Mouse (Mus musculus) myocyte (in vitro differentiated cells): ENCODE results near the gene Trpv4. TPM values are rescaled to one million over a fixed set of nuclear protein-coding genes. Genes with fewer than 3 reads are reported as not detected.

ENCODE experiments used
- H3K27me3 ChIP-seq: one replicate; pipeline ENCODE4 v1.6.1; 2011; ENCODE audit not compliant: control insufficient read depth, insufficient read depth, insufficient read length
- H3K36me3 ChIP-seq: one replicate; pipeline ENCODE4 v1.6.1; 2011; ENCODE audit not compliant: control insufficient read depth, insufficient read depth
- H3K4me2 ChIP-seq: one replicate; pipeline ENCODE4 v1.6.1; 2011; ENCODE audit warnings: low read depth, control low read depth
- H3K4me3 ChIP-seq: one replicate; pipeline ENCODE4 v1.5.1; 2011; ENCODE audit warnings: mild to moderate bottlenecking, control low read depth, moderate library complexity
- H3K79me2 ChIP-seq: one replicate; pipeline ENCODE4 v1.6.1; 2011; ENCODE audit not compliant: control insufficient read depth, insufficient read depth
- H3ac ChIP-seq: one replicate; pipeline ENCODE4 v1.6.1; 2011; ENCODE audit not compliant: control insufficient read depth, insufficient read length
- CEBPB ChIP-seq: IDR thresholded peaks from 2 replicates; pipeline ENCODE4 v1.6.1; 2011; ENCODE audit warnings: mild to moderate bottlenecking, moderate library complexity; ENCODE audit not compliant: poor library complexity, insufficient read depth, severe bottlenecking
- E2F4 ChIP-seq: IDR thresholded peaks from one replicate; pipeline ENCODE4 v1.6.1; 2011; ENCODE audit warnings: mild to moderate bottlenecking, control low read depth, moderate library complexity; ENCODE audit not compliant: insufficient read depth
- MAX ChIP-seq: IDR thresholded peaks from one replicate; pipeline ENCODE4 v1.6.1; 2011; ENCODE audit warnings: low read depth, mild to moderate bottlenecking, control low read depth
- MYOD1 ChIP-seq, 3 experiments: IDR thresholded peaks; one replicate each; pipeline ENCODE4 v1.6.1; 2011; ENCODE audit warnings: control low read depth in 2 of 3, low read depth in 2 of 3, mild to moderate bottlenecking in 2 of 3, moderate library complexity in 1 of 3; ENCODE audit not compliant: insufficient read length in 2 of 3, control insufficient read depth in 1 of 3
- MYOG ChIP-seq, 3 experiments: IDR thresholded peaks; one replicate each; pipeline ENCODE4 v1.6.1; 2011; ENCODE audit warnings: control low read depth in 2 of 3, low read depth in 2 of 3, mild to moderate bottlenecking in 2 of 3; ENCODE audit not compliant: insufficient read length in 2 of 3, control insufficient read depth in 1 of 3, insufficient read depth in 1 of 3
- POLR2A ChIP-seq: IDR thresholded peaks from one replicate; pipeline ENCODE4 v1.6.1; 2011; ENCODE audit warnings: low read depth, mild to moderate bottlenecking, control low read depth, moderate library complexity; ENCODE audit not compliant: insufficient read length
- POLR2AphosphoS2 ChIP-seq: IDR thresholded peaks from one replicate; pipeline ENCODE4 v1.6.1; 2011; ENCODE audit warnings: low read depth, control low read depth; ENCODE audit not compliant: insufficient read length
- REST ChIP-seq: IDR thresholded peaks from one replicate; pipeline ENCODE4 v1.6.1; 2011; ENCODE audit warnings: mild to moderate bottlenecking, control low read depth, moderate library complexity; ENCODE audit not compliant: insufficient read depth, insufficient read length
- SRF ChIP-seq: IDR thresholded peaks from one replicate; pipeline ENCODE4 v1.6.1; 2011; ENCODE audit warnings: low read depth; ENCODE audit not compliant: control insufficient read depth, insufficient read length
- TCF12 ChIP-seq: IDR thresholded peaks from one replicate; pipeline ENCODE4 v1.6.1; 2011; ENCODE audit warnings: mild to moderate bottlenecking, control low read depth; ENCODE audit not compliant: poor library complexity, insufficient read depth, severe bottlenecking
- TCF3 ChIP-seq: IDR thresholded peaks from one replicate; pipeline ENCODE4 v1.6.1; 2011; ENCODE audit warnings: low read depth, control low read depth; ENCODE audit not compliant: insufficient read length
- USF1 ChIP-seq: IDR thresholded peaks from one replicate; pipeline ENCODE4 v1.6.1; 2011; ENCODE audit warnings: low read depth, mild to moderate bottlenecking, control low read depth, moderate library complexity
- polyA plus RNA-seq: library from polyadenylated mRNA; unstranded; fragments of >200 nt; fragmentation: generic; extraction: Trizol; gene quantifications from one replicate; pipeline ENCODE4 v1.2.1, GENCODE M21; 2012; ENCODE audit warnings: missing spikeins

Trpv4 gene
- polyA plus RNA-seq, 1 experiment: 0.12 TPM

- H3K27me3 ChIP-seq: no peaks in the 10 kb centered on the region
- no peak overlapping the region for H3K4me2 ChIP-seq
- H3K79me2 ChIP-seq: no peaks in the 10 kb centered on the region
- TF ChIP-seq POLR2AphosphoS2: no peak
- no peak for TF ChIP-seq POLR2A
- no peak for TF ChIP-seq SRF
- TF ChIP-seq TCF3: no peak
- no peak for TF ChIP-seq E2F4
- no peak for TF ChIP-seq MYOD1 (IDR thresholded peaks at IDR 0.05; ENCODE audit: control insufficient read depth in 1 of 3, insufficient read length in 2 of 3, low read depth in 2 of 3)
- TF ChIP-seq USF1: no peak
- TF ChIP-seq REST: no peak
- TF ChIP-seq MAX: no peak
- no peak for TF ChIP-seq MYOG (IDR thresholded peaks at IDR 0.05; ENCODE audit: control insufficient read depth in 1 of 3, insufficient read depth in 1 of 3, insufficient read length in 2 of 3, low read depth in 2 of 3)
- TF ChIP-seq CEBPB: no peak
- TF ChIP-seq TCF12: no peak
- no peak overlapping the region for H3ac ChIP-seq
- H3K4me3 ChIP-seq: no peak overlapping the region
- H3K36me3 ChIP-seq: no peaks in the 10 kb centered on the region
Measured at GRCm38 (mm10) chr5:114673114-114673513, 14.9 kb upstream of the Trpv4 start.

GRCm38 (mm10) chr5:114669014-114669413 lies 10.8 kb upstream of the Trpv4 start:
- H3K79me2 ChIP-seq: no peaks in the 10 kb centered on the region
- no peak overlapping the region for H3K4me2 ChIP-seq
- no peak overlapping the region for H3K4me3 ChIP-seq
- TF ChIP-seq E2F4: no peak
- no peak for TF ChIP-seq POLR2A
- no peak for TF ChIP-seq MAX
- TF ChIP-seq MYOG (IDR thresholded peaks at IDR 0.05; ENCODE audit: control insufficient read depth in 1 of 3, insufficient read depth in 1 of 3, insufficient read length in 2 of 3, low read depth in 2 of 3): no peak
- no peak for TF ChIP-seq CEBPB
- TF ChIP-seq REST: no peak
- TF ChIP-seq SRF: no peak
- TF ChIP-seq POLR2AphosphoS2: no peak
- no peak for TF ChIP-seq TCF3
- no peak for TF ChIP-seq MYOD1 (IDR thresholded peaks at IDR 0.05; ENCODE audit: control insufficient read depth in 1 of 3, insufficient read length in 2 of 3, low read depth in 2 of 3)
- no peak for TF ChIP-seq TCF12
- no peak for TF ChIP-seq USF1
- H3ac ChIP-seq: no peak overlapping the region
- H3K36me3 ChIP-seq: no peaks in the 10 kb centered on the region
- no peaks in the 10 kb centered on the region for H3K27me3 ChIP-seq

GRCm38 (mm10) chr5:114667228-114667856 lies 9.1 kb upstream of the Trpv4 start:
- Histone ChIP-seq H3K27me3 (no peaks in the 10 kb centered on the region), H3K4me3 (peak overlapping the region; percentile 17), H3K79me2 (no peaks in the 10 kb centered on the region), H3ac (no peak overlapping the region), H3K4me2 (peak overlapping the region; percentile 98), H3K36me3 (no peaks in the 10 kb centered on the region)
- no peak for TF ChIP-seq TCF12
- peak; percentile 61 for TF ChIP-seq POLR2AphosphoS2
- no peak for TF ChIP-seq E2F4
- TF ChIP-seq MYOD1 (IDR thresholded peaks at IDR 0.05; ENCODE audit: control insufficient read depth in 1 of 3, insufficient read length in 2 of 3, low read depth in 2 of 3): peak in 1 of 3 experiments; percentile 56
- TF ChIP-seq CEBPB: no peak
- no peak for TF ChIP-seq MYOG (IDR thresholded peaks at IDR 0.05; ENCODE audit: control insufficient read depth in 1 of 3, insufficient read depth in 1 of 3, insufficient read length in 2 of 3, low read depth in 2 of 3)
- no peak for TF ChIP-seq MAX
- peak; percentile 74 for TF ChIP-seq USF1
- no peak for TF ChIP-seq REST
- peak; percentile 76 for TF ChIP-seq POLR2A
- no peak for TF ChIP-seq TCF3
- TF ChIP-seq SRF: peak; percentile 72

- H3K4me3 ChIP-seq: peak overlapping the region; percentile 17
- no peak overlapping the region for H3K4me2 ChIP-seq
- TF ChIP-seq MYOG (IDR thresholded peaks at IDR 0.05; ENCODE audit: control insufficient read depth in 1 of 3, insufficient read depth in 1 of 3, insufficient read length in 2 of 3, low read depth in 2 of 3): no peak
- no peak for TF ChIP-seq POLR2A
- TF ChIP-seq TCF3: no peak
- TF ChIP-seq MAX: no peak
- TF ChIP-seq USF1: no peak
- TF ChIP-seq REST: no peak
- no peak for TF ChIP-seq MYOD1 (IDR thresholded peaks at IDR 0.05; ENCODE audit: control insufficient read depth in 1 of 3, insufficient read length in 2 of 3, low read depth in 2 of 3)
- TF ChIP-seq SRF: no peak
- no peak for TF ChIP-seq CEBPB
- TF ChIP-seq POLR2AphosphoS2: no peak
- no peak for TF ChIP-seq E2F4
- TF ChIP-seq TCF12: no peak
Measured at GRCm38 (mm10) chr5:114666659-114667058, 8.4 kb upstream of the Trpv4 start.

More at GRCm38 (mm10) chr5:114666659-114667058, 8.4 kb upstream of the Trpv4 start:
- H3K27me3 ChIP-seq: no peaks in the 10 kb centered on the region
- no peak overlapping the region for H3ac ChIP-seq
- no peaks in the 10 kb centered on the region for H3K36me3 ChIP-seq
- no peaks in the 10 kb centered on the region for H3K79me2 ChIP-seq
